Comparison of ENCODE assay signal across 21 mouse cellular contexts in the genomic region with DNA sequence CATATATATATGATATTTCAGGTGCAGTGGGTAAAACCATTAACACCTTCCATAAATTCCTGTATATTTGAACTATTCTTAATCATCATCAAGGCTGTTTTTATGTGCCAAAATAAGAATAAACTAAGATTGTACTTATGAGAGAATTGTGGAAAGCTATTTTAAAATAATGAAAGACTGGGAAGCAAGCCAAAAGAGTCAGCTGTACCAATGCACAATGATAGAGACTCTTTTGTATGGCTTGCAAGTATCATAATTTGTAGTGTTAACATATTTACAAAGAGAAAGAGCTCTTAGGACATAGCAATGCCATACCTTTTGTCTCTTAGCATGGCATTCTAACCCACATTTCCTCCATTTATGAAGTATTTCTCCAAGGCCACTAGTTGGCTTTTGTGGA.
"Had no signal": no experiment of that assay in that cellular context is flagged by ENCODE, and none has a peak within 500 bp of the region (broad histone marks: within the 10 kb centered on the region; RNA-seq: fewer than 3 reads in every experiment).

No protein-coding gene starts in this region.

- DNase-seq: lung, adult 18-20 months; lung, postnatal 14 days; lung, postnatal 4 days; midbrain, embryonic 14.5 days; retina, postnatal 1 day; right cerebral cortex, adult 18-20 months; right cerebral cortex, postnatal 14 days; right cerebral cortex, postnatal 4 days; spleen, adult 18-20 months; thymus, adult 2 months; thymus, postnatal 25 days; thymus, postnatal 4 days had no signal

- H3K27me3 ChIP-seq: lung, embryonic 15.5 days; midbrain, embryonic 12.5 days; neural tube, embryonic 13.5 days; neural tube, embryonic 15.5 days had no signal

- H3K9ac ChIP-seq: liver, embryonic 14.5 days; lung, embryonic 15.5 days; midbrain, embryonic 12.5 days; neural tube, embryonic 13.5 days; neural tube, embryonic 15.5 days had no signal

- H3K27ac ChIP-seq: liver, embryonic 14.5 days; lung, embryonic 15.5 days; midbrain, embryonic 10.5 days; midbrain, embryonic 12.5 days; neural tube, embryonic 13.5 days; neural tube, embryonic 15.5 days had no signal

- H3K4me2 ChIP-seq: lung, embryonic 15.5 days; midbrain, embryonic 12.5 days; neural tube, embryonic 13.5 days; neural tube, embryonic 15.5 days had no signal

- H3K4me3 ChIP-seq: lung, embryonic 15.5 days; midbrain, embryonic 10.5 days; midbrain, embryonic 12.5 days; myocyte; neural tube, embryonic 13.5 days; neural tube, embryonic 15.5 days had no signal

- ATAC-seq: lung, postnatal 0 days; midbrain, embryonic 16.5 days had no signal

- H3K9me3 ChIP-seq: lung, embryonic 15.5 days; midbrain, embryonic 10.5 days; midbrain, embryonic 12.5 days; neural tube, embryonic 13.5 days; neural tube, embryonic 15.5 days had no signal

- H3K36me3 ChIP-seq: lung, embryonic 15.5 days; midbrain, embryonic 10.5 days; midbrain, embryonic 12.5 days; neural tube, embryonic 13.5 days; neural tube, embryonic 15.5 days had no signal

- H3K4me1 ChIP-seq: lung, embryonic 15.5 days; neural tube, embryonic 13.5 days; neural tube, embryonic 15.5 days had no signal
